Mouse (Mus musculus): Measurements from ENCODE around the gene Dip2b.

Dip2b gene

GRCm38 (mm10) chr15:100216173-100216572 is 177.7 kb downstream of the Dip2b start:
- DNase-seq (ENCODE audit: low spot score in 2 of 2), result no peak

DNA sequence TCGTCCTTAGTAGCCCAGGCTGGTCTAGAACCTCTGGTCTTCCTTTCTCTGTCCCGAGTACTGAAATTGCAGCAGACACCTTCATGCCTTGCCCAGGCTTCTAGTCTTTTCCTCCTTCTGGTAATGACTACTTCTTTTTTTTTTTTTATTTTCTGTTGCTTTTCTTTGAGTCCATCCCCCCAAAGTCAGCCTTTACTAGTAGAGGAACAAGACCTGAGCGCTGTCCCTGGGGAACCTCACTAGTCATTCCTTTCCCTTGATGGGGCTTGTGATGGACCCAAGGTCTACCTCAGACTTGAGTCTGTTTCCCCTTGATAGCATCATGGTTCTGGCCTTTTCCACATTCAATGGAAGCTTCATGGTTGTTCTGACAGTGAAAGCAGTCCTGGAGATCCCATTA is 179.6 kb downstream of the Dip2b start:
- no peak for DNase-seq (ENCODE audit: low spot score in 2 of 2)

DNA sequence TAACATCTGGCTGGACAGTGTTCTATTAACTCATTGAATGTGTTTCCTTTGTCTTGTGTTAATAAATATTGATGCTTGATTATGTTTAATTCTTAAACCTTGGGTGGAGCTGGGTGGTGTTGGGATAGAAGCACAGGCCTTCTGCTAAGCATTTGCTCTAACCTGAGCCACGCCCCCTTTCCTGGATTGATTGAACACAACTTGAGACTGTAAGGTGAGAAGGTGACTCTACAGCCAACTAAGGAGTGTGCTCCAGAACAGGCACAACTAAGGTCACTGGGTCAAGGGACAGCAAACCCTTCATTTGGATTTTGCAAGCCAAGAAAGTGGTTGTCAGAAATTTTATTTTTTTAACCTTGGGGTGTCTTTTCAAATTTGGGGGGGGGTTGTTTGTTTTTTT is 180.9 kb downstream of the Dip2b start:
- no peak for DNase-seq (ENCODE audit: low spot score in 2 of 2)

GRCm38 (mm10) chr15:100220916-100221315 is 182.5 kb downstream of the Dip2b start:
- no peak for DNase-seq (ENCODE audit: low spot score in 2 of 2)

DNA sequence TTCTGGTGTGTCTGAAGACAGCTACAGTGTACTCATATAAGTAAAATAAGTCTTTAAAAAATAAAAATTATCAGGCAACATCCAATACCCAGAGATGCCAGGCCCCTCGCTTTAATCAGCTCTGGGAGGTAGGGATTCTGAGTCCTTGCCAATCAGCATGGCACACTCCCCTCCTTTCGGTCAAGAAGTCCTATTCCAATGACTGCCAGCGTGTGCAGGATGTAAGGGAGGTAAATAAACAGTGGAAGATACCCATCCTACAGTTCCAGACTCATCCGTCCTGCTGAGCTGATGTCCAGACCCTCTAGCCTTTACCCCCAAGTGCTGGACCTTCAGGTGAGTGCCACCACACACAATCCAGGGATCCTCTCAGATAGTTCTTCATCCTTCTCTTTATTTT is 186.9 kb downstream of the Dip2b start:
- DNase-seq (ENCODE audit: low spot score in 2 of 2), result no peak

DNA sequence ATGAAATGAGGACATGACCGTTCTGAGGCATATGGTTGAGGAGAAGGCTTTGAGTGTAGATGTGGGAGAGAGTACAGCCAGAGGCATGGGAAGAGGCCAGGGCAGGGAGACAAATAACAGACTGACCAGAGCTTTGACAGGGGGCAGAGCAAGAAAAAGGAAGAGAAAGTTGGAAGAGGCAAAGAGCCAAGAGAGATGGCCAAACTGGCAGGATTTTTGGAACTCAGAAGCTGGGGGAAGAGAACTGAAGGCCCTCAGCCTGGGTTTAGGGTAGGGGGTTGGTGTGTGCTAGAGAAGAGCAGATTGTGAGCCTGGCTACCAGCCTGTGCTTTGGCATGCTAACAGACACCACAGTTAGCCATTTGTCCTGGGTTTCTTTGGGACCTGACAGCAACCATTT is 187.4 kb downstream of the Dip2b start:
- no peak for DNase-seq (ENCODE audit: low spot score in 2 of 2)

DNA sequence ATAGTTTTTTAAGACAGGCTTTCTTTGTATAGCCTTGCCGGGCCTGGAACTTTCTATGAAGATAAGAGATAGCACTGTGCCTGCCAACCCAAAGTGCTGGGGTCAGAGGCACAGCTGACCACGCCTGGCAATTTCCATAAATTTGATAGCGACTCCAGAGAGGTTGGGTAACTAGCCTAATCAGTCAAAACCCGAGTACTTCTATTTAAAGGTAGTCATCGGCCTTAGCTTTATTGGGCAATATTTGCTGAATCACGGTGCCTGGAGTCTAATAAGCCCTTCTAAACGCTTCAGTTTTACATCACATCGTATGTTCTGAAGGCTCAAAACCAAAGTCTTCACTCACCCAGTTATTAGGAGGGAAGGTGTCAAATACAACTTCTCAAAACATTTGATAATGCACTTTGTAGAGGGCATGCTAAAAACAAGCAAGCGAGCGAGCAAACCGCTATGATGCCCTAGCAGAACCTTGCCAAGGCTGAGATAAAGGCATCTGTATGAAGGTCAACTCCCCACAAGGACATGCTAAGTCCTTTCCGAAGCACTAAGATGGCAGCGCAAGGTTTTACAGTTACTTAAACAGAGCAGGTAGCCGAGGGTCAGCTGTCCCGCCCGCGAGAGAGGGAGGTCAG is 188.7 kb downstream of the Dip2b start:
- DNase-seq (ENCODE audit: low spot score in 2 of 2), result no peak

DNA sequence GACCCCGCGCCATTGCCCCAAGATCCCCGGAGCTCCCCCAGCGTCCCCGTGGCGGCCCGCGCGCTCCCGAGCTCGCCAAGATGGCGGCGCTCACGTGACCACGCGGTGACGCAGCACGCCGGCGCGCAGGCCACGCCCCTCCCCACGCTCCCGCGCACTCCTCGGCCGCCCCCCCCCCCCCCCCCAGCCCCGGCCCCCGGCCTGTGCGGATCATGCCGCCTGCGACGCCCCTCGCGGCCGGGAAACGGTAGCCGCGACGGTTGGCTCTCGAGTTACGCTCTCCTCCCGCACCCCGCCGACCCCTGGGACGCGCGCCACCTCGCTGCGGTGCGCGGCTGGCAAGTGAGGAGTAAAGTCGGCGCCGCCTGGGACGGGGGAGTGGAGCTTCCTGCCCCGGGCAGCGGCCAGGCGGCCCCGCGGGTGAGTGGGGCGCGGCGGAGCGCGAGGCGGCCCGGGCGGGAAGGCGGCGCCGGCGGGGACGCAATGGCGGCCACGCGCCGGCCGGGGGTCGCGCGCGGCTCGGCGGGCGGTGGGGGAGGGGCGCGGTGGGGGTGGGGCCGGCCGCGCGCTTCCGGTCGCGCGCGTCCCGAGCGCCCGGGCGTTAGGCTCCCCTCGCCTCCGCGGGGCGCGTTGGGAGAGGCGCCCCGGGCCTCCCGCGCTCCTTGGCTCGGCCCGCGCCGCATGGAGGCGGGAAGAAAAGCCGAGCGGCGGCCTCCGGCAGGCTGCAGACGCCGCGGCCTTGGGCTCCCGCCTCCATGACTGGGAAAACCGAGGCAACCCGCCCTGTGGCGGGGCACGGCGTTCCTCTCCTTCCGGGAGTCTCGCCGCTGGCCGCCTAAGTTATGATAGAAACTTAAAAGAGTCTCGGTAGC is 189.4 kb downstream of the Dip2b start, which contains the start of gene Atf1:
TSS of gene Atf1 (plus strand) at position 157 of the 872 bp plus-strand sequence.
- peak; percentile 76 to 91 for DNase-seq (ENCODE audit: low spot score in 2 of 2)

DNA sequence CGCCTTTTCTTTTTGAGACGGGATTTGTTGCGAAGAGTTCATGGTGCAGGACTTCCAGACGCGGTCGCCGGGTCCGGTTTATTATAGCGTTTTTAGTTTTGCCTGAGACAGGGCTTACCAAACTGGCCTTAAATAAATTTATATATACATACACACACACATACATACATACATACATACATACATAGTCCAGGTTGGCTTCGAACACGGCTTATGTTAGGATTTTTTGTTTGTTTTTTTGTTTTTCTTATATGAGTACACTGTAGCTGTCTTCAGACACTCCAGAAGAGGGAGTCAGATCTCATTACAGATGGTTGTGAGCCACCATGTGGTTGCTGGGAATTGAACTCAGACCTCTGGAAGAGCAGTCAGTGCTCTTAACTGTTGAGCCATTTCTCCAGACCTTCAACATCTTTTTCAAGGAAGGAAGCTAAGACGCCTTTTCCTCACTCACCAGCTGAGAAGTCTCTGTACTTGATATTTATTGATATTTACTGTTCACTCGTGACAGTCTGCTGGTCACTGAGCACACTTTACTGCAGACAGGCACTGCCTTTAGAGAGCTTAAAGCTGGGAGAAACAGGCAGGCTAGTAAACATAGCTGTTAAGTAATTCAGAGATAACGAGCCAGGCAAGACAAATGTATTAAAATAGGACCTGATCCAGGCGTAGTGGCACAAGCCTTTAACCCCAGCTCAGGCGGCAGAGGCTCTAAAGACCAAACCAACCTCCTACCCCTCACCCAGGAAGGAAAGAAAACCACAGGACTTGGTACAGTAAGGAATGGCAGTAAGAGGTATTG is 190.3 kb downstream of the Dip2b start:
- no peak for DNase-seq (ENCODE audit: low spot score in 2 of 2)

DNA sequence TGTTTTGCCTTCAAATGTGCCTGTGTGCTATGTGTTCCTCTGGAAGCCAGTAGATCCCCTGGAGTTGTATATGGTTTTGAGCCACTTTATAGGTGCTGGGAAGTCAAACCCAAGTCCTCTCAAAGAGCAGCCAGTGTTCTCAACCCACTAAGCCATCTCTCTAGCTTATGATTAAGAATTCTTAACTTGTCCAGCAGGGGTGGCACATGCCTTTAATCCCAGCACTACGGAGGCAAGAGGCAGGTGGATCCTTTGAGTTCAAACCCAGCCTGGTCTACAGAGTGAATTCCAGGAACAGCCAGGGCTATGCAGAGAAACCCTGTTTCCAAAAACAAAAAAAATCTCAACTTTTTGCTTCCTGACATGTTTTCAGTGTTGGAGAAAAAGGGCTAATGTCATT is 192.2 kb downstream of the Dip2b start:
- DNase-seq (ENCODE audit: low spot score in 2 of 2), result no peak

DNA sequence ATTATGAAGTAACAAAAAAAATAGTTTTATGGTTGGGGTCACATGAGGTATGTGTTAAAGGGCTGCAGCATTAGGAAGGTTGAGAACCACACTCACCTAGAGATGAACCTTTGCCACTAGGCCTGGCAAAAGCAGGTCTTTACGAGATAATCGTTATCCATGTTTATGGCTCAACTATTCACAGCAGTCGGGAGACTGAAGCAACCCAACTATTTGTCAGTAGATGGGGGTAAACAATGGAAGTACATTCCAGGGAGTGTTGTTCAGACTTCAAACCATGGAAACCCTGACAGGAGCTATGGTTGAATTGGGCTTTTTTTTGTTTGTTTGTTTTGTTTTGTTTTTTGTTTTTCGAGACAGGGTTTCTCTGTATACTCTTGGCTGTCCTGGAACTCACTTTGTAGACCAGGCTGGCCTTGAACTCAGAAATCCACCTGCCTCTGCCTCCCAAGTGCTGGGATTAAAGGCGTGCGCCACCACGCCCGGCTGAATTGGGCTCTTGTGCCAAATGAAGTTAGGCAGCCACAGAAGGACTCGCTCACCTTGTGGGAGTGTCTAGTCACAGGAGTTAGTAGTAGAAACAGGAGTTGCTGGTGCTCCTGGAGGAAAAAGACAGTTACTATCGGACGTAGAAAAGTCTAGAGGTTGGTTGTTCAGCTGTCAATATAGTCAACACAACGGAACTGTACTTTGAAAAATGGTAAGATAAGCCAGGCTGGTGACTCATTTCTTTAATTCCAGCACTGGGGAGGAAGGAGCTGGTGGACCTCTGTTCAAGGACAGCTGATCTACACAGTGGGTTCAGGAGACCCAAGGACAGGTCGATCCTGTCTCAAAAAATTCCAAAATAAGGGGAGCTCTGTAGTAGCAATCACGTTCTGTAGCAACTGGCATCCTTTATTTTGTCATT is 193.4 kb downstream of the Dip2b start:
- no peak for DNase-seq (ENCODE audit: low spot score in 2 of 2)

DNA sequence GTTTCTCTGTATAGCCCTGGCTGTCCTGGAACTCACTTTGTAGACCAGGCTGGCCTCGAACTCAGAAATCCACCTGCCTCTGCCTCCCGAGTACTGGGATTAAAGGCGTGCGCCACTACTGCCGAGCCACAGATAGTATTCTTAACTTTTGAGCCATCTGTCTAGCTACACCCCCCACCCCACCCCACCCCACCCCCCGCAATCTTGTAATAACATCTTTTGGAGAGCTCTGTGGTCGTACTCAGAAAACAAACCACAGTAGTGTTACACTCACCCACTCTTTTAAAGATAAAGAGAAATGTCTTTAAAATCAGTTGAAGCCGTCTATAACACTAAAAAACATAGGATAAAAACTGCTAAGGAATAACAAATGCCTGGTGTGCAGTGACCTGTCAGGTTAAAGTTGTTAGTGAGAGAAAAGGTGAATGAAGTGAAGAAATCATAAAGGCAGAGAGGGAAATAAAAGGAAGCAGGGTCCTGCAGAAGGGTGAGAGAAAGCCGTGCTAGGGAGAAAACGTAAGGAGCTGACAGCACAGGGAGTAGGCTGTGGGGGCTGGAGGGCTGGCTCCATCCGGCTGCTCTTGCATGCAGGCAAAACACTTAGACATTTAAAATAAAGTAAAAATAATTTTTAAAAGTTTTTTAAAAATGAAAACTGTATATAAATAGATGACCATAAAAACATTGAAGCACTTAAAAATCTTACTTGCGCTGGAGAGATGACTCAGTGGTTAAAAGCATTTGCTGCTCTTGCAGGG is 196.9 kb downstream of the Dip2b start:
- no peak for DNase-seq (ENCODE audit: low spot score in 2 of 2)

DNA sequence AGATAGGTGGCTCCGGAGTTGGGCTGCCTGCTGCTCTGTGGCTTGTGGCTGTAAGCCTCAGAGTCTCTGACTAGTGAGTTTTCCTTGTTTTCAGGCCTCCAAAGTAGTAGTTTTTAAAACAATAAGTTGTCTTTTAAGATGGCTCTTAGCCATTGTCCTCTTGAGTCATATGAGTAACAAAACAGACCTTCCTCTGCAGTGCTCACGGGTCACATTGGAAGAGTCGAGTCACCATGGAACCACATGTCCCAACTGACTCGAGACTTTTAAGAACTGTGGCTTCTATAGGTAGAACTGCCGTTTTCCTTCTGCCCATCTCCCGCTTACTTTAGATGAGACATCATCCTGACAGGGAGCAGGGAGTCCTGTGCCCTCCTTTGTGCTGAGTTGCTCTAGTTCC is 198.5 kb downstream of the Dip2b start:
- DNase-seq (ENCODE audit: low spot score in 2 of 2), result no peak

- no peak for DNase-seq (ENCODE audit: low spot score in 2 of 2)
These were observed 203.3 kb downstream of the Dip2b start for GRCm38 (mm10) chr15:100241780-100242179.

DNA sequence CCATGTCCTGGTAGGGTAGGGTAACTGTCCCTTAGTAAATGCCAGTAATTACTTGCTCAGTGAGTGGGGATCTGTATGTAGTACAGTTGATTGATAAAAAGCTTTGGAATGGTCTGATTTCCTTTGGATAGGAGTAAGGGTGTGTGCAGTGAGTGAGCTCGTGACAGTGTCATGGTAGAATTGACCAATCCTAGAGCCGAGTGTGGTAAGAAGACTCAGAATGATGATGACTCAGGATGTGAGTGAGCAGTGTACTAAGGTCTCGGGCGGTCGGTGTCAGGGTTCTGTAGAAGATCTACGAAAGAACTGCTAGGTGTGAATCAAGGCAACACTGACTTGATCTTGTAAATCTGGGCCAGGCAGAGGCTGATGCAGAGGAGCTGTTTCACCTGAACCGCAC is 207.5 kb downstream of the Dip2b start:
- DNase-seq (ENCODE audit: low spot score in 2 of 2), result no peak

GRCm38 (mm10) chr15:100247296-100247695 is 208.8 kb downstream of the Dip2b start:
- no peak for DNase-seq (ENCODE audit: low spot score in 2 of 2)

GRCm38 (mm10) chr15:100248665-100249433 is 210.4 kb downstream of the Dip2b start:
- DNase-seq (ENCODE audit: low spot score in 2 of 2), result no peak

- no peak for DNase-seq (ENCODE audit: low spot score in 2 of 2)
These were observed 212.8 kb downstream of the Dip2b start for GRCm38 (mm10) chr15:100251153-100251780.

GRCm38 (mm10) chr15:100256386-100256785 is 217.9 kb downstream of the Dip2b start:
- no peak for DNase-seq (ENCODE audit: low spot score in 2 of 2)
